Mouse (Mus musculus): ENCODE data around the gene Anln. TPM values are rescaled to one million over a fixed set of nuclear protein-coding genes. Genes with fewer than 3 reads are reported as not detected.

The Anln gene
- polyA plus RNA-seq, 1 experiment, result 12.9 TPM

GRCm38 (mm10) chr9:22411002-22411857 is 22.2 kb upstream of the Anln start, which contains the start of gene 9530077C05Rik:
9530077C05Rik (plus strand) TSS chr9:22411513.
- TF ChIP-seq GATA1 (IDR thresholded peaks at IDR 0.05; ENCODE audit: low read length), result no peak

DNA sequence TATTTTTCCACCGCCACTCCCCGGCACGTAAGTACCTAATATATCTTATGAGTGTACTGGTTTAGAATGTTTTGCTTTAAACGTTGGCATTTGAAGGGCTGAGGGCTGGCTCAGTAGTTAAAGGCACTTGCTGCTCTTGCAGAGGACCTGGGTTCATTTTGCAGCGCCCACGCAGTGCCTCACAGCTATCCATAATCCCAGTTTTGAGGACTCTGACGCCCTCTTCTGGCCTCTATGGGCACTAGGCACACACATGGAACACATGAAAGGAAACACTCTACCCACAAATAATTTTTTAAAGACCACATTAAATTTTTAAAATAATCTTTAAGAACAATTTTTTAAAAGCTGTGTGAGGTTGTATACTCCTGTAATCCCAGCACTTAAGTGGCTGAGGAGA is 20.5 kb upstream of the Anln start:
- TF ChIP-seq GATA1 (IDR thresholded peaks at IDR 0.05; ENCODE audit: low read length), result no peak

DNA sequence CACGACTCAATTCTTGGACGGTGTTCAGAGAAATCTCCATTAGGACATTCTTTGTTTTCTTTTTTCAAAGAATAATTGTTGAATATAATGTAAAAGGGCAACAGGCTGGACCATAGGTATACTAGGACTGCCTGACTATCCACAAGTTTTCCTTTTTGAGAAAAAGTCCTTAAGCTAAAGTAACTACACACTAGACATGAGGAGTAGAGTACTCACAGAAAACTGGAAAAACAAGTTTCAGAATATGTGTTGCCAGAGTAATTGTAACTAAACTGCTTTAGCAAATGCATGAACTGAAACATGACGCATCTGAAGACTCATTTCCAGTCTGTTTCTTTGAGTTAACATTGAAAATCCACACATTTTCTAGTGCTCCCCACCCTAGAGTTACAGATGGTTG is 16.4 kb upstream of the Anln start:
- TF ChIP-seq GATA1 (IDR thresholded peaks at IDR 0.05; ENCODE audit: low read length), result no peak

DNA sequence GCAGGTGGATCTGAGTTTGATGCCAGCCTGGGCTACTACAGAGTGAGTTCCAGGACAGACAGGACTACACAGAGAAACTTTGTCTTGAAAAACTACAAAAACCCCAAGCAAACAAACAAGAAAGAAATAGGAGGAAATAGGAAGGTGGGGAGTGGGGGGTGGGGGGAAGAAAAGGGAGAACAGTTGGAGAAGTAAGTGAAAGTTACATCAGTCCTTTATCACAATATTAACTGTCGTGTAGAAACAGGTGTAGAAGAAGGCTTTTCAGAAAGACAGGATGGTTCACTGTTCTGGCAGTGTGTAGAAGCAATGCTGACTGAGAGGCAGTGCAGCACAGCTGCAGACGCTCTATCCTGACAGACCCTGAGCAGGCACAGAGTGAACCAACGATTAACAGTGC is 14.0 kb upstream of the Anln start:
- TF ChIP-seq GATA1 (IDR thresholded peaks at IDR 0.05; ENCODE audit: low read length), result no peak

GRCm38 (mm10) chr9:22402001-22402400 is 13.0 kb upstream of the Anln start:
- TF ChIP-seq GATA1 (IDR thresholded peaks at IDR 0.05; ENCODE audit: low read length), result no peak

DNA sequence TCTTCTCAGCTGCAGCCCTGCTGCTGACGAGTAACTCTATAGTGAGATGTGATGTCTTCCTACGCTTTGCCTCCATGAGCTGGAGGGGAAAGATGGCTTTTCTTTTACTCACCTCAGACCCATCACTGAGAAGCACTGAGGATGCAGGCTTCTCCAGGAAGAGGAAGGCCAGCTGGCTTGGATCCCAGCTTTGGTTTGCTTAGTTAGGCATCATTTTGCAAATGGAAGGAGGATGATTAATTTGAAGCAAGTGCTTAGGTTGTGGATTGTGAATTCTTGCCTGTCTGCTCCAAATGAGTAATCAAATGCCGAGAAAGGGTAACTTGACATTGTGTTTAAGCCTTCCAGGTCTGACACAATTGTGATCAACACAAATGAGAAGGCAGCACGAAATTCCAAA is 10.0 kb upstream of the Anln start:
- TF ChIP-seq GATA1 (IDR thresholded peaks at IDR 0.05; ENCODE audit: low read length), result no peak

GRCm38 (mm10) chr9:22394725-22395124 is 5.7 kb upstream of the Anln start:
- no peak for TF ChIP-seq GATA1 (IDR thresholded peaks at IDR 0.05; ENCODE audit: low read length)

GRCm38 (mm10) chr9:22390390-22390789 is 1.4 kb upstream of the Anln start:
- TF ChIP-seq GATA1 (IDR thresholded peaks at IDR 0.05; ENCODE audit: low read length), result no peak

- TF ChIP-seq GATA1 (IDR thresholded peaks at IDR 0.05; ENCODE audit: low read length), result no peak
Observed at GRCm38 (mm10) chr9:22389736-22390245, 803 bp upstream of the Anln start.

GRCm38 (mm10) chr9:22388401-22388980 is 497 bp downstream of the Anln start:
- no peak for TF ChIP-seq GATA1 (IDR thresholded peaks at IDR 0.05; ENCODE audit: low read length)

- TF ChIP-seq GATA1 (IDR thresholded peaks at IDR 0.05; ENCODE audit: low read length), result no peak
Observed at GRCm38 (mm10) chr9:22387901-22388300, 1.1 kb downstream of the Anln start.

GRCm38 (mm10) chr9:22385890-22386289 is 3.1 kb downstream of the Anln start:
- TF ChIP-seq GATA1 (IDR thresholded peaks at IDR 0.05; ENCODE audit: low read length), result no peak

DNA sequence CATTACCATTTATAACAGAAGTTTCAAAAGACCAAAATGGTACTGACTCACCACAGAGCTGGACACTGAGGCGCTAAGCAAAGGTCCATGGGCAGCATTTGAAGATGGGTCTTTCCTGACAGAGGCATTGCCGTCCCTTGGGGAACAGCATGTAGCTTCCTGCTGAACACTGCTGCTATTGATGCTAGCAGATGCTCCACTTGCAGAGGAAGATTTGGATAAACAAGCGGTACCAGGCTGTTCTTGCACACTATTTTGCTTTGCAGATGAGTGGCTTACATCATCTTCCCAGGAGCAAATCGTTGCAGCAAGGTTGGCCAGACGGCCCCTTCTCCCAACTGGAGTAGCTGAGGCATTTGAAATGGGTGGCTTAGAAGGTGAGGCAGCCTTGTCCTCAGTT is 12.9 kb downstream of the Anln start:
- no peak for TF ChIP-seq GATA1 (IDR thresholded peaks at IDR 0.05; ENCODE audit: low read length)

GRCm38 (mm10) chr9:22372760-22373159 is 16.2 kb downstream of the Anln start:
- TF ChIP-seq GATA1 (IDR thresholded peaks at IDR 0.05; ENCODE audit: low read length), result no peak

GRCm38 (mm10) chr9:22368030-22368429 is 21.0 kb downstream of the Anln start:
- TF ChIP-seq GATA1 (IDR thresholded peaks at IDR 0.05; ENCODE audit: low read length), result no peak

DNA sequence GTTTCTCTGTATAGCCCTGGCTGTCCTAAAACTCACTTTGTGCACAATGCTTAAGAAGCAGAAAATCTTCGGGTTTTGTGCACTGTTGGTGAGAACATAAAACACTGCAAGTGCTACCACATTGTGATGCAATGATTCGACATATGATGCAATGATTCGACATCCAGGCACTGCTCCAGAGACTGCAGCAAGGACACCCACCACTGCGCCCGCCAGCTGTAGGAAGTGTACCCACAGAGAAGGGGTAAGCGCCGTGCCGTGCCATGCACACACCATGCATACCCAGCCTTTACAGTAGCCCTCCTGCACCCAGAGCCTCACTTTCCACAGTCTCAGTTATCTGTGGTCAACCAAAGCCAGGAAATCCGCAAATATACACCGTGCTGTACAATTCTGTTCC is 22.4 kb downstream of the Anln start:
- TF ChIP-seq GATA1 (IDR thresholded peaks at IDR 0.05; ENCODE audit: low read length), result no peak

- TF ChIP-seq GATA1 (IDR thresholded peaks at IDR 0.05; ENCODE audit: low read length), result no peak
Observed at GRCm38 (mm10) chr9:22366221-22366620, 22.8 kb downstream of the Anln start.
